Mouse (Mus musculus): ENCODE measurements around the gene Vgll4.

The Vgll4 gene

DNA sequence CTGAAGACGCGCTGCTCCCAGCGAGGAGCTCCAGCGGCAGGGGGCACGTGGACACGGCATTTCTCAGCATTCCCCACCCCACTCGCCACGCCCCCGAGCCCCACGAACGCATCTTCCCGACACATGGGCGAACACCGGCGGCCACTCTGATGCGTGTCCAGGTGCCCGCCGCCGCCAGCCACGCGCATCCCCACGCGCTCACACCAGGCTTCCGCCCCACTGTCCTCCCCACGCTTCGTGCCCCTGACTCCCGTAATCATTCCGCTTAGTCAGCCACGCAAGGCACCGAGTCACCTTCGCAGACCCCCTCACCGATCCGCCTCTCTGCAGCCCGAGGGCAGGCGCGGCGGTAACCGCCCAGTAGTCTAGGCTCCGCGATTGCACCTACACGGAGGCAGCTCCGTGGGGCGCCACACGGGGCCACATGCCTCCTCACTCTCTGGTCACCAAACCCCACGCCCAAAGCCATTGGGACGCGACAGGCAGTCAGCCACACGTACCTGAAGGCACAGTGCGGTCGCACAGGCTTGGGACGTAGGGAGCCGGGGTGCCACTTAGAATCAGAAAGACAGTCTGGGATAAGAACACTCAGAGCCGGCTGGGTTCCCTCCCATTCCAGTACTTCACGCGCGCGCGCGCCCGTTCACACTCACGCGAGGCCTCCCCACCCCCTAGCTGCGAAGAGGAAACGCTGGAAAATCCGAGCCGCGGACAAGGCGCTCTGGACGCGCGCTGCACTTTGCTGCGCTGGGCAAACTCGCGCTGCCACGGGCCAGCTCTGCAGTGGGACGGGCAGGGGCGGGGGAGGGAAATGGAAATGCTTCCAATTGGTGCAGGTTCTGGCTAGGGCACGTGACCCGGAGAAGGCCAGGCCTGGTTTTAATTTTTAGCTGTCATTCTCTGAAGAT lies at the start of gene Vgll4:
Gene Vgll4, minus strand, starts transcription at position 782 of the 908 bp plus-strand sequence.
- WGBS = under 1% methylated on average over 79 of the region's 79 CpGs

DNA sequence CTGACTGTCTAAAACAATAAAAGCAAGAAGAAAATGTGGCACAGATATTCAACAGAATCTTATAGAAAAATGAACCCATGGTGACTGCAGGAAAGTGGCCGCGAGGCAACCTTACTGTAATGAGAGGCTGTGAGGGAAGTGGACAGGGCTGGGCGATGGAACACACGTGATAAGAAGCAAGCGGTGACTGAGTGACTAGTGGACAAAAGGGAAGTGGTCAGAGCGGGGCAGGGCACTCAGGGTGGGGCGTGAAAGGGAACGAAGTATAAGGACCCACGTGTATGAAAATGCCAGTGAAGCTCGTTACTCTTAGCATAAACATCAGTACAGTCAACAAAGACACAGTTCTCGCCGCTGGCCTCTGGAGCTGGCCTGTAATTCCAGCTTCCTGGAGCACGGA lies 45.7 kb upstream of the Vgll4 start:
- WGBS = 94% methylated on average over 13 of the region's 13 CpGs

DNA sequence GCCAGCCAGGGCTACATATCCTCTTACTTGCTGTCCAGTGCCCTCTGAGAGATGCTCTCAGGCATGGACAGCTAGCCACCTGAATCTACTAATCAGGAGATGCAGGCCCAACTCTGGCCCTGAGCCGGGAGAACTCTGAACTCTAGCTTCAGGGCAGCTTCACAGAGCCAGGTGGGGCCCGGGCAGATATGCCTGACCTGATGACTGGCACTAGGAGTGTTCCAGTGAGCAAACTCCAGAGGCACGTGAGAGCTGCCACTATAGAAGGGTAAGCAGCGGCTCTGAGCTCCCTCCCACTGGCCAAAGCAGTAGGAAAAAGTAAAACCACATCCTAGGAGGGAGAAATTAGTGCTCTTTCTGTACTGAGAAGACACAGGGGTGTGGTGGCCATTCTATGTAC lies 43.8 kb upstream of the Vgll4 start:
- 94% methylated on average over 4 of the region's 4 CpGs for WGBS

GRCm38 (mm10) chr6:115011792-115012191 lies 42.0 kb upstream of the Vgll4 start:
- 77% methylated on average over 8 of the region's 8 CpGs for WGBS

GRCm38 (mm10) chr6:115010815-115011214 lies 41.0 kb upstream of the Vgll4 start:
- 88% methylated on average over 9 of the region's 9 CpGs for WGBS

DNA sequence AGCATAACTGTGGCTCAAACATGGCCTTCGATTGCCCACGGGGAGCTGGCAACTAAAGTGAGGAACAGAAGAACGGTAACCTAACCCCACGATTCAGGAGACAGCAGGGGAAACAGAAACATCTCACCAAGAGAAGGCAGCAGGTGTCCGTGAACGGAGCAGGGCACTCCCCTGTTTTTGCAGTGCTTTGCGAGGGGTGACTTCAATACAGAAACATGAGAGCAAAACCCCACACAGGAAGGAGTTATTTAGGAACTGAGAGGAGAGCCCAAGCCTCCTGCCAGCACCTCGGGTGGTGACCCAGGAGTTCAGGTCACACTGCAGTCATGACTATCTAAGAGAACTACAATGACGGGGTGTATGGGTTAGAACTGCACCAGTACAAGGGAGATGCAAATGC lies 40.5 kb upstream of the Vgll4 start:
- WGBS = 88% methylated on average over 9 of the region's 9 CpGs

GRCm38 (mm10) chr6:115007728-115008127 lies 37.9 kb upstream of the Vgll4 start:
- WGBS = 32% methylated on average over 5 of the region's 5 CpGs

DNA sequence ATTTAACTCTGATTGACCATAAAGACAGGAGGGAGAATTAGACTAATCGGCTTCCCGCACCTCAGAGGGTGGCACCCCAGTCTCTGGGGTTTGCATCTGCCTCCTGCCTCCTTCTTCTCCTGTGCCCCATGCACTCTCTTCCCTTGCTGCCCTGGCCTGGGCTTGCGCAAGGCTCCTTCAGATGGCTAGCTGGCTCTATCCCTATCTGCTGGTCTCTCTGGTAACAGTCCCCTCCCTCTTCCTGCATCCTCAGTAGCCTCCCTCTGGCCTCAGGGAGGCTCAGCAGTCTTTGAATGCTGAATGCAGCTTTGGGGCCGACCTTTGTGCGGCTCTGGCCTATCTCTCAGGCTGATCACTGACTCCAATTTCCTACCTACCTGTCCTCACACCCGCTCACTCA lies 37.2 kb upstream of the Vgll4 start:
- WGBS = 86% methylated on average over 6 of the region's 6 CpGs

GRCm38 (mm10) chr6:115006065-115006464 lies 36.3 kb upstream of the Vgll4 start:
- WGBS = 66% methylated on average over 3 of the region's 3 CpGs

- 72% methylated on average over 8 of the region's 8 CpGs for WGBS
These were observed 35.6 kb upstream of the Vgll4 start for GRCm38 (mm10) chr6:115005351-115005890.

DNA sequence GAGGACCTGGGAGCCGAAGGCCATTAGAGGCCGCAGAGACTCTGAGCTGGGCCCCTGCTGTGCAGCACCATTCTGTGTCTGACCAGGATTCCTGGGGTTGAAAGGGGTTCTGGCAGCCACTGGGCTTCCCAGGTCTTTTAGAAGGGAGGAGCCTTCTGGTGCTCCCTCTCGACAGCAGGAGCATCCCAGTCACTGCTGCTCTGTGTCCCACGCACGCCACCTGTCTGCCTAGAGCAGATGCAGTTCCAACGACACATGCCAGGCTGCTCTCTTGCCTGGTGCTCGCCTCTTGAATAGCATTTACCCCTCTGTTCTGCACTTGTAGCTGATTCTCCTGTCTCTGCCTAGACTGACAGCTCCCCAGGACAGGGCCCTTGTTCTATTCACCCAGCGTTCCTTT lies 34.8 kb upstream of the Vgll4 start:
- whole genome bisulfite sequencing = 73% methylated on average over 8 of the region's 8 CpGs

GRCm38 (mm10) chr6:114998374-114999031 lies 28.7 kb upstream of the Vgll4 start:
- WGBS = 73% methylated on average over 16 of the region's 16 CpGs

GRCm38 (mm10) chr6:114997471-114997870 lies 27.7 kb upstream of the Vgll4 start:
- 88% methylated on average over 5 of the region's 5 CpGs for whole genome bisulfite sequencing

DNA sequence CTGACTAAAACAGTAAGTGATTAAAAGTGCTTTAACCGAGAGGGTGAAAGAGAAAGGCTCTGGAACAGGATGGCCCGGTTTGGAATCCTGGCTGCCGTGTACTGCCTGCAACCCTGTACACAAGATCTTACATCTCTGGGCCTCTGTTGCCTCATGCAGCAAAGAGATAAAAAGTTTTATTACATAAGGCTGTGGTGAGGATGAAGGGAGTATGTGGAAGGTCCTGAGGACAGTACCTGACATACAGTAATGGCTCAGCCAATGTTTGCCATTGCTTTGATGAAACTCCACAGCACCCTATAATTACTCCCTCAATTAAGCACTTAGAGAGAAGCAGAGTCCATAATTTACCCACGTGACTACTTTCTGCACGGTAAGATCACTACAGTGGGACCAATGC lies 27.1 kb upstream of the Vgll4 start:
- 95% methylated on average over 5 of the region's 5 CpGs for WGBS

DNA sequence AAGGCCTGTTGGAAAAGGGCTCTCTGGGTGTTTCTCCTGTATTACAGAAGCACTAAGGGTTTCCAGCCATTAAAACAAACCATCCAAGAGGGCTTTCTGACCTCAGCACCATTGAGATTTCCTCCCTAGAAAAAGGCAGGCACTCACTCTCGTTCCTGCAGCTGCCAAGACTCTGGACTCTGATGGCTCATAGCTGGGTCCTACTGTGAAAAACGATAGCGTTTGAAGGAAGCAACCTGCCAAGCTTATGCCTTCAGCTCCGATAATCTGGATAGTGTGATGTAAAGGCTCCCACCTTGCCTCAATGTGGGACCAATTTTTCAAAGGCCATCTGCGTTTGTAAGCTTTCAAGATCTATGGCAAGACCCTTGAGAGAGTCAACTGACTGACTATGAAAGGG lies 24.3 kb upstream of the Vgll4 start:
- 49% methylated on average over 5 of the region's 5 CpGs for WGBS

DNA sequence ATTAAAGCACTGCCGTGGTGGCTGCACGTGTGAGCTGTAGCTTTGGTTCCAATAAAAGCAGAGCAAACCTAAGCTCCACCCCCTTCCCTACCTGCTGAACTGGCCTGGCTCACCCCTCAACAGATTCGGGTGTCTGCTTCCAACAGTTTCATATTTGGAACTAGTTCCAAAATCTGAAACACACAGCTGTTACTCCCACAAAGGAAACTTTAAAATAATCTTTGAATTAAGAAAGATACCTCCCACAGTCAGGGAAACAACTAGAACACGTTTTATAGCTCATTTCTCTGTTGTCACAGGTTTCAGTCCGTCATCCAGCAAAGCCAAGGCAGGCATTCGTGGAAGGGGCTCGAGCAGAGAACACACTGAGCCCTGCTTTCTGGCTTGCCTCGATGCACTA lies 23.9 kb upstream of the Vgll4 start:
- WGBS = 42% methylated on average over 8 of the region's 8 CpGs

GRCm38 (mm10) chr6:114991909-114992308 lies 22.1 kb upstream of the Vgll4 start:
- WGBS = 83% methylated on average over 4 of the region's 4 CpGs

- 31% methylated on average over 3 of the region's 3 CpGs for WGBS
These were observed 18.8 kb upstream of the Vgll4 start for GRCm38 (mm10) chr6:114988619-114988980.

GRCm38 (mm10) chr6:114987966-114988618 lies 18.3 kb upstream of the Vgll4 start:
- 65% methylated on average over 7 of the region's 7 CpGs for WGBS

DNA sequence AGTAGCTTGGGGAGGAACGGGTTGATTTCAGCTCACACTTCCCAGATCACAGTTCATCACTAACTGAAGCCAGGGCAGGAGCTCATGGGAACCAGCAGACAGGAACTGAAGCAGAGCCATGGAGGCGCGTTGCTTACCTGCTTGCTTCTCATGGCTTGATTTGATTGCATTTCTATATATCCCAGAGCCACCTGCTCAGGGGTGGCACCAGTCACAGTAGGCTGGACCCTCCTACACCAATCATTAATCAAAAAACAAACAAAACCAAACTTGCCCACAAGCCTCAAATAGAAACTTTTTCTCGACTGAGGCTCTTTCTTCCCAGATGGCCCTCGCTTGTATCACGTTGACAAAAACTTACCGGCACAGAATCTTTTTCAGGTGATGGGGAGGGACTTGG lies 12.9 kb upstream of the Vgll4 start:
- 70% methylated on average over 7 of the region's 7 CpGs for WGBS

GRCm38 (mm10) chr6:114979715-114980114 lies 9.9 kb upstream of the Vgll4 start:
- 71% methylated on average over 1 of the region's 1 CpGs for WGBS

DNA sequence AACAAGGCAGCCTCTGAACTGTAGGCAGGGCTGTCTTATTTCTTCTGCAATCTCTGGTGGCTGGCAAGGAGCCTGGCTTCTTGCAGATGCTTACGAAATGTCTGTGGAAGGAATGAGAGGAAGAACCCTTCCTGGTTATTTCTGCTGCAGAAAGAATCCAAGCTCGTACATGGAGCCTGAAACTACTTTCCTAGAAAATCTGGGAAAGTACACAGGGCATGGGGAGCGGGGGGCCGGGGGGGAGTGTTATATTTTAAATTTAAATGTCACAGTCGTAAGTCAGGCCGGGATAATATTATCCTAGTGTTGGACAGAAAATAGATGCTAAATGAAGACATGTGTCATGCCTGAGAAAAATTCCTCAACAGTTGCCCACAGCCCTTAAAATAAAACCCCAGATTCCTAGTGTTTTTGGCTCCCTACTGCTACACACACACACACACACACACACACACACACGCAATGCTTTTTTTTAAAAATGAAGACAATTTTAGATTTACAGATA lies 7.2 kb upstream of the Vgll4 start:
- 44% methylated on average over 7 of the region's 7 CpGs for whole genome bisulfite sequencing

Measured in cerebral cortex, adult 2 months (tissue).